Comparison of ENCODE assay signal across 12 mouse cellular contexts in genomic region chr5:92358033-92358432, GRCm38 (mm10). TPM values are rescaled to one million over a fixed set of nuclear protein-coding genes. Genes with fewer than 3 reads are reported as not detected.
A peak's percentile ranks its signal among the peaks of the same experiment; 100 is the strongest.
DNase-seq lines count a peak whose midpoint lies in the region; ATAC-seq lines count a peak whose summit lies in the region.
"Had no signal": no experiment of that assay in that cellular context is flagged by ENCODE, and none has a peak within 500 bp of the region (broad histone marks: within the 10 kb centered on the region; RNA-seq: fewer than 3 reads in every experiment).

No protein-coding gene starts in this region.

- 20% methylated on average over 11 of the region's 12 CpGs for WGBS in liver, embryonic 13.5 days (ENCODE audit: insufficient replicate concordance)
- WGBS in liver, embryonic 12.5 days (ENCODE audit: insufficient replicate concordance): 23% methylated on average over 12 of the region's 12 CpGs
- WGBS in embryonic facial prominence, embryonic 10.5 days: 48% methylated on average over 12 of the region's 12 CpGs

- H3K36me3 ChIP-seq in liver, embryonic 13.5 days: no peaks in the 10 kb centered on the region
- no peaks in the 10 kb centered on the region for H3K36me3 ChIP-seq in liver, embryonic 12.5 days
- H3K36me3 ChIP-seq in embryonic facial prominence, embryonic 10.5 days (replicated peaks): no peaks in the 10 kb centered on the region
- H3K36me3 ChIP-seq: embryonic facial prominence, embryonic 12.5 days had no signal

- 0 out of 2 replicates have a peak, but pooled peaks have one; percentile 13 for ATAC-seq in liver, embryonic 13.5 days (ENCODE audit: low read depth)
- no peak for ATAC-seq in liver, embryonic 12.5 days

- peak; percentile 39 to 73 for DNase-seq in adrenal gland, adult (ENCODE audit: inconsistent age in 2 of 2, low spot score in 1 of 2)
- no peak for DNase-seq in adrenal gland, adult 8-10 months
- no peak for DNase-seq in liver, embryonic 13.5 days
- DNase-seq in embryonic facial prominence, embryonic 10.5 days (ENCODE audit: low spot score): peak; percentile 42
- peak; percentile 73 for DNase-seq in ovary, postnatal 36 days (ENCODE audit: low spot score)
- no peak for DNase-seq in cerebellum, postnatal 25 days
- DNase-seq in gastrocnemius, postnatal 25 days: no peak
- DNase-seq: gastrocnemius, postnatal 10 days; kidney, adult 9 months; left cerebral cortex, postnatal 4 days had no signal

- H3K27ac ChIP-seq in liver, embryonic 13.5 days: no peak overlapping the region
- no peak overlapping the region for H3K27ac ChIP-seq in liver, embryonic 12.5 days
- H3K27ac ChIP-seq in embryonic facial prominence, embryonic 10.5 days (replicated peaks): no peak overlapping the region
- H3K27ac ChIP-seq: embryonic facial prominence, embryonic 12.5 days had no signal

- no peaks in the 10 kb centered on the region for H3K9me3 ChIP-seq in liver, embryonic 13.5 days (replicated peaks)
- no peaks in the 10 kb centered on the region for H3K9me3 ChIP-seq in liver, embryonic 12.5 days (replicated peaks)
- H3K9me3 ChIP-seq in embryonic facial prominence, embryonic 10.5 days: no peaks in the 10 kb centered on the region
- H3K9me3 ChIP-seq: embryonic facial prominence, embryonic 12.5 days had no signal

- H3K27me3 ChIP-seq in liver, embryonic 13.5 days: no peaks in the 10 kb centered on the region
- peaks cover 7% of the 10 kb centered on the region; the same call in 1 of the 2 replicates for H3K27me3 ChIP-seq in liver, embryonic 12.5 days (replicated peaks)
- no peaks in the 10 kb centered on the region for H3K27me3 ChIP-seq in embryonic facial prominence, embryonic 10.5 days (replicated peaks; ENCODE audit: low read depth, poor library complexity, severe bottlenecking)
- H3K27me3 ChIP-seq: embryonic facial prominence, embryonic 12.5 days had no signal

- no peak overlapping the region for H3K4me3 ChIP-seq in liver, embryonic 13.5 days (replicated peaks)
- no peak overlapping the region for H3K4me3 ChIP-seq in liver, embryonic 12.5 days
- no peak overlapping the region for H3K4me3 ChIP-seq in embryonic facial prominence, embryonic 10.5 days
- H3K4me3 ChIP-seq: embryonic facial prominence, embryonic 12.5 days had no signal

- H3K9ac ChIP-seq in liver, embryonic 13.5 days: no peak overlapping the region
- H3K9ac ChIP-seq in liver, embryonic 12.5 days: no peak overlapping the region
- H3K9ac ChIP-seq: embryonic facial prominence, embryonic 12.5 days had no signal

- peaks cover 1% of the 10 kb centered on the region; the same call in 1 of the 2 replicates for H3K4me1 ChIP-seq in liver, embryonic 13.5 days (replicated peaks)
- H3K4me1 ChIP-seq in liver, embryonic 12.5 days: peaks cover 5% of the 10 kb centered on the region
- H3K4me1 ChIP-seq in embryonic facial prominence, embryonic 10.5 days: no peaks in the 10 kb centered on the region
- H3K4me1 ChIP-seq: embryonic facial prominence, embryonic 12.5 days had no signal

- H3K4me2 ChIP-seq in liver, embryonic 13.5 days: no peak overlapping the region
- H3K4me2 ChIP-seq in liver, embryonic 12.5 days: no peak overlapping the region
- H3K4me2 ChIP-seq: embryonic facial prominence, embryonic 12.5 days had no signal

RNA-seq across cellular contexts. Expression of gene Cxcl10, which starts 9.3 kb away (rescaled TPM):
- total RNA-seq in adrenal gland, adult 8-10 months (2022): 1 to 10 TPM in 2 of 4 experiments, under 1 TPM in 2; 0.35 to 2.1 (median 1.1) TPM
- 8.4 and 11.5 TPM in 2 replicates for polyA plus RNA-seq in liver, embryonic 13.5 days (2015; fragmentation: Nextera tagmentation; extraction: Ambion mirVana)
- 6.6 and 6.7 TPM in 2 replicates for polyA plus RNA-seq in liver, embryonic 12.5 days (2016; fragmentation: Nextera tagmentation; extraction: Ambion mirVana)
- polyA plus RNA-seq in embryonic facial prominence, embryonic 10.5 days (2016; fragmentation: Nextera tagmentation; extraction: Ambion mirVana): 0.14 TPM in 1 of 2 replicates, not detected in the other
- not detected for total RNA-seq in gastrocnemius, postnatal 25 days (2021)
- total RNA-seq: left cerebral cortex, postnatal 4 days had no signal

RNA-seq across cellular contexts. Expression of gene Art3, which starts 26.4 kb away (rescaled TPM):
- 10 to 100 TPM; 38.9 to 87.1 (median 64.7) TPM for total RNA-seq in adrenal gland, adult 8-10 months (2022)
- 1.3 and 1.9 TPM in 2 replicates for polyA plus RNA-seq in liver, embryonic 13.5 days (2015; fragmentation: Nextera tagmentation; extraction: Ambion mirVana)
- polyA plus RNA-seq in liver, embryonic 12.5 days (2016; fragmentation: Nextera tagmentation; extraction: Ambion mirVana): 0.78 and 1.0 TPM in 2 replicates
- polyA plus RNA-seq in embryonic facial prominence, embryonic 10.5 days (2016; fragmentation: Nextera tagmentation; extraction: Ambion mirVana): 1.4 and 1.6 TPM in 2 replicates
- total RNA-seq in gastrocnemius, postnatal 25 days (2021): 100 to 1,000 TPM; 365 to 392 TPM

RNA-seq across cellular contexts. Expression of gene Cxcl9, which starts 30.2 kb away (rescaled TPM):
- total RNA-seq in adrenal gland, adult 8-10 months (2022): 1 to 10 TPM in 2 of 4 experiments, under 1 TPM in 2; 0.65 to 6.8 (median 1.1) TPM
- 0.05 TPM in 1 of 2 replicates, not detected in the other for polyA plus RNA-seq in liver, embryonic 13.5 days (2015; fragmentation: Nextera tagmentation; extraction: Ambion mirVana)
- polyA plus RNA-seq in liver, embryonic 12.5 days (2016; fragmentation: Nextera tagmentation; extraction: Ambion mirVana): not detected in 2 replicates
- polyA plus RNA-seq in embryonic facial prominence, embryonic 10.5 days (2016; fragmentation: Nextera tagmentation; extraction: Ambion mirVana): not detected in 2 replicates
- under 1 TPM; 0.20 to 0.86 TPM for total RNA-seq in gastrocnemius, postnatal 25 days (2021)
- total RNA-seq: left cerebral cortex, postnatal 4 days had no signal
- polyA plus RNA-seq: embryonic facial prominence, embryonic 12.5 days had no signal

RNA-seq across cellular contexts. Expression of gene Sdad1, which starts 47.8 kb away (rescaled TPM):
- 10 to 100 TPM; 28.0 to 45.8 (median 35.1) TPM for total RNA-seq in adrenal gland, adult 8-10 months (2022)
- polyA plus RNA-seq in liver, embryonic 13.5 days (2015; fragmentation: Nextera tagmentation; extraction: Ambion mirVana): 26.8 and 32.6 TPM in 2 replicates
- polyA plus RNA-seq in liver, embryonic 12.5 days (2016; fragmentation: Nextera tagmentation; extraction: Ambion mirVana): 35.1 and 36.3 TPM in 2 replicates
- 53.2 and 55.9 TPM in 2 replicates for polyA plus RNA-seq in embryonic facial prominence, embryonic 10.5 days (2016; fragmentation: Nextera tagmentation; extraction: Ambion mirVana)
- total RNA-seq in gastrocnemius, postnatal 25 days (2021): 10 to 100 TPM; 15.0 to 15.7 TPM

Comparison
In these comparisons a context has a peak if more than half of its experiments do, and no peak if none do; other contexts are left out.
1. DNase-seq: peak in adrenal gland, adult (2 of 2), embryonic facial prominence, embryonic 10.5 days (single experiment) and ovary, postnatal 36 days (single experiment); none in adrenal gland, adult 8-10 months (single experiment), liver, embryonic 13.5 days (single experiment), cerebellum, postnatal 25 days (0 of 2) and gastrocnemius, postnatal 25 days (single experiment).